Mouse (Mus musculus): ENCODE results near the gene Cavin2.

DNA sequence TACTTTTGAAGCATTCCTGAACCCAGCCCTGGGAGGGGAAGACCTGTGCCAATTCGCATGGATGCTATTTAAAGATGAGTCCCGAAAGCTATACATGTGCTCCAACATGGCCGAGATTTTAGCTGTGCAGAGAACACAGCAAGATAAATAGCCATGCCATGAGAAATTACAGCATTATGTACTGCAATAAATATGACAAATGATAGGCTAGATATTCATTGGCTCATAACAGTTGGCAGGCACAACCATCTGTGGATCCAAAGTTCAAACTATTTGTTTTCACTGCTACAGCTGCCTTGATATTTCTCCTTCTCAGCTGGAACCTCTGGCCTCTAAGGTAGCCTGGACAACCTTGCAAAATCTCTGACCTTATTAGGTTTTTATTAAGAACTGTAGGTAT, 45.1 kb upstream of the Cavin2 start:
- TF ChIP-seq CTCF (IDR thresholded peaks at IDR 0.05; ENCODE audit: extremely low read depth, insufficient read length, insufficient replicate concordance, low read depth, low read length) (no peak), POLR2A (IDR thresholded peaks at IDR 0.05; ENCODE audit: low read depth, low read length) (no peak)
